Mouse (Mus musculus): ENCODE results near the gene Tmem143. TPM values are rescaled to one million over a fixed set of nuclear protein-coding genes. Genes with fewer than 3 reads are reported as not detected.
A peak's percentile ranks its signal among the peaks of the same experiment; 100 is the strongest.

Gene Tmem143
- polyA plus RNA-seq, 1 experiment: 16.6 TPM

GRCm38 (mm10) chr7:45916056-45917003 is 19.6 kb downstream of the Tmem143 start:
- no peak for TF ChIP-seq CTCF (IDR thresholded peaks at IDR 0.05; ENCODE audit: extremely low read depth, insufficient read depth, insufficient read length, insufficient replicate concordance)
- TF ChIP-seq POLR2A (IDR thresholded peaks at IDR 0.05; ENCODE audit: low read depth, low read length): no peak
- Histone ChIP-seq H3K27me3 (ENCODE audit: control insufficient read depth, insufficient read depth, low read length) (no peaks in the 10 kb centered on the region), H3K4me1 (ENCODE audit: control insufficient read depth, insufficient read depth, insufficient read length) (peaks cover 28% of the 10 kb centered on the region; the same call in 1 of the 2 replicates), H3K27ac (ENCODE audit: insufficient read depth, low read length) (peak overlapping the region; percentile 54), H3K36me3 (ENCODE audit: control insufficient read depth, insufficient read depth, low read length) (peaks cover 7% of the 10 kb centered on the region), H3K4me3 (ENCODE audit: extremely low read depth, insufficient read depth, insufficient read length) (peak overlapping the region; percentile 43)
- peak; percentile 69 for DNase-seq (ENCODE audit: low read depth in 1 of 2, low spot score in 2 of 2)
- 17% methylated on average over 26 of the region's 26 CpGs for WGBS

- WGBS: 28% methylated on average over 13 of the region's 13 CpGs
These were observed 20.4 kb downstream of the Tmem143 start for GRCm38 (mm10) chr7:45917004-45917704.

GRCm38 (mm10) chr7:45917926-45918325 is 21.2 kb downstream of the Tmem143 start:
- Histone ChIP-seq H3K36me3 (ENCODE audit: control insufficient read depth, insufficient read depth, low read length) (peaks cover 7% of the 10 kb centered on the region), H3K4me3 (ENCODE audit: extremely low read depth, insufficient read depth, insufficient read length) (no peak overlapping the region), H3K4me1 (ENCODE audit: control insufficient read depth, insufficient read depth, insufficient read length) (peaks cover 41% of the 10 kb centered on the region), H3K27me3 (ENCODE audit: control insufficient read depth, insufficient read depth, low read length) (no peaks in the 10 kb centered on the region), H3K27ac (ENCODE audit: insufficient read depth, low read length) (no peak overlapping the region)
- TF ChIP-seq POLR2A (IDR thresholded peaks at IDR 0.05; ENCODE audit: low read depth, low read length) (no peak), CTCF (IDR thresholded peaks at IDR 0.05; ENCODE audit: extremely low read depth, insufficient read depth, insufficient read length, insufficient replicate concordance) (no peak)
- no peak for DNase-seq (ENCODE audit: low read depth in 1 of 2, low spot score in 2 of 2)
- WGBS: 72% methylated on average over 15 of the region's 15 CpGs

More at GRCm38 (mm10) chr7:45917004-45917704, 20.4 kb downstream of the Tmem143 start:
- Histone ChIP-seq H3K36me3 (ENCODE audit: control insufficient read depth, insufficient read depth, low read length) (peaks cover 7% of the 10 kb centered on the region), H3K4me3 (ENCODE audit: extremely low read depth, insufficient read depth, insufficient read length) (no peak overlapping the region), H3K27ac (ENCODE audit: insufficient read depth, low read length) (peak overlapping the region; percentile 57), H3K4me1 (ENCODE audit: control insufficient read depth, insufficient read depth, insufficient read length) (peaks cover 35% of the 10 kb centered on the region), H3K27me3 (ENCODE audit: control insufficient read depth, insufficient read depth, low read length) (no peaks in the 10 kb centered on the region)
- no peak for DNase-seq (ENCODE audit: low read depth in 1 of 2, low spot score in 2 of 2)
- TF ChIP-seq CTCF (IDR thresholded peaks at IDR 0.05; ENCODE audit: extremely low read depth, insufficient read depth, insufficient read length, insufficient replicate concordance) (no peak), POLR2A (IDR thresholded peaks at IDR 0.05; ENCODE audit: low read depth, low read length) (no peak)

GRCm38 (mm10) chr7:45919083-45919671 is 22.4 kb downstream of the Tmem143 start:
- no peaks in the 10 kb centered on the region for H3K27me3 ChIP-seq (ENCODE audit: control insufficient read depth, insufficient read depth, low read length)
- peak overlapping the region; percentile 93; the same call in 1 of the 2 replicates for H3K27ac ChIP-seq (ENCODE audit: insufficient read depth, low read length)
- no peak for DNase-seq (ENCODE audit: low read depth in 1 of 2, low spot score in 2 of 2)
- H3K4me3 ChIP-seq (ENCODE audit: extremely low read depth, insufficient read depth, insufficient read length): no peak overlapping the region; the same call in 1 of the 2 replicates
- H3K4me1 ChIP-seq (ENCODE audit: control insufficient read depth, insufficient read depth, insufficient read length): peaks cover 42% of the 10 kb centered on the region
- TF ChIP-seq CTCF (IDR thresholded peaks at IDR 0.05; ENCODE audit: extremely low read depth, insufficient read depth, insufficient read length, insufficient replicate concordance) (peak; percentile 79), POLR2A (IDR thresholded peaks at IDR 0.05; ENCODE audit: low read depth, low read length) (no peak)
- peaks cover 7% of the 10 kb centered on the region for H3K36me3 ChIP-seq (ENCODE audit: control insufficient read depth, insufficient read depth, low read length)
- WGBS: 75% methylated on average over 14 of the region's 14 CpGs

GRCm38 (mm10) chr7:45919761-45920160 is 23.0 kb downstream of the Tmem143 start:
- peak overlapping the region; percentile 93 for H3K27ac ChIP-seq (ENCODE audit: insufficient read depth, low read length)
- H3K4me1 ChIP-seq (ENCODE audit: control insufficient read depth, insufficient read depth, insufficient read length): peaks cover 44% of the 10 kb centered on the region
- 27% methylated on average over 4 of the region's 4 CpGs for WGBS

GRCm38 (mm10) chr7:45920583-45921241 is 24.0 kb downstream of the Tmem143 start:
- TF ChIP-seq POLR2A (IDR thresholded peaks at IDR 0.05; ENCODE audit: low read depth, low read length) (no peak), CTCF (IDR thresholded peaks at IDR 0.05; ENCODE audit: extremely low read depth, insufficient read depth, insufficient read length, insufficient replicate concordance) (no peak)
- Histone ChIP-seq H3K36me3 (ENCODE audit: control insufficient read depth, insufficient read depth, low read length) (peaks cover 7% of the 10 kb centered on the region), H3K27me3 (ENCODE audit: control insufficient read depth, insufficient read depth, low read length) (no peaks in the 10 kb centered on the region), H3K27ac (ENCODE audit: insufficient read depth, low read length) (peak overlapping the region; percentile 93), H3K4me3 (ENCODE audit: extremely low read depth, insufficient read depth, insufficient read length) (peak overlapping the region; percentile 72), H3K4me1 (ENCODE audit: control insufficient read depth, insufficient read depth, insufficient read length) (peaks cover 44% of the 10 kb centered on the region)
- no peak for DNase-seq (ENCODE audit: low read depth in 1 of 2, low spot score in 2 of 2)
- WGBS: 3% methylated on average over 9 of the region's 9 CpGs

More at GRCm38 (mm10) chr7:45919761-45920160, 23.0 kb downstream of the Tmem143 start:
- no peaks in the 10 kb centered on the region for H3K27me3 ChIP-seq (ENCODE audit: control insufficient read depth, insufficient read depth, low read length)
- TF ChIP-seq CTCF (IDR thresholded peaks at IDR 0.05; ENCODE audit: extremely low read depth, insufficient read depth, insufficient read length, insufficient replicate concordance) (no peak), POLR2A (IDR thresholded peaks at IDR 0.05; ENCODE audit: low read depth, low read length) (no peak)
- DNase-seq (ENCODE audit: low read depth in 1 of 2, low spot score in 2 of 2): no peak
- peaks cover 7% of the 10 kb centered on the region for H3K36me3 ChIP-seq (ENCODE audit: control insufficient read depth, insufficient read depth, low read length)
- H3K4me3 ChIP-seq (ENCODE audit: extremely low read depth, insufficient read depth, insufficient read length): peak overlapping the region; percentile 72

Data from spleen, adult 2 months (tissue).